Mouse (Mus musculus): ENCODE data around the gene Map3k13. TPM values are rescaled to one million over a fixed set of nuclear protein-coding genes. Genes with fewer than 3 reads are reported as not detected.

The Map3k13 gene
- total and polyA plus RNA-seq, 2 experiments from 2014 or later: 0.33 to 1.0 TPM

GRCm38 (mm10) chr16:21869879-21870278 is 75.7 kb downstream of the Map3k13 start:
- no peaks in the 10 kb centered on the region for H3K9me3 ChIP-seq (replicated peaks; ENCODE audit: control insufficient read depth, low read length)

GRCm38 (mm10) chr16:21877735-21878134 is 83.6 kb downstream of the Map3k13 start:
- Histone ChIP-seq H3K9ac (replicated peaks; ENCODE audit: low read depth, low read length) (no peak overlapping the region), H3K4me1 (ENCODE audit: control insufficient read depth, insufficient read depth) (0 out of 2 replicates have a peak, but pooled peaks cover 4% of the 10 kb centered on the region), H3K27me3 (ENCODE audit: control insufficient read depth, insufficient read depth, low read length) (no peaks in the 10 kb centered on the region), H3K27ac (ENCODE audit: low read depth) (no peak overlapping the region), H3K9me3 (replicated peaks; ENCODE audit: control insufficient read depth, low read length) (no peaks in the 10 kb centered on the region), H3K36me3 (replicated peaks; ENCODE audit: control insufficient read depth, insufficient read depth, low read length) (no peaks in the 10 kb centered on the region), H3K4me2 (ENCODE audit: low read depth, low read length) (no peak overlapping the region), H3K4me3 (ENCODE audit: low read depth, low read length) (no peak overlapping the region)
- no peak for TF ChIP-seq EP300 (IDR thresholded peaks at IDR 0.05; ENCODE audit: low read depth)
- no peak for TF ChIP-seq CTCF (IDR thresholded peaks at IDR 0.05; ENCODE audit: low read depth)
- DNase-seq (ENCODE audit: low spot score) (no peak), ATAC-seq (ENCODE audit: insufficient read depth, low read depth) (no peak)
- 79% methylated on average over 3 of the region's 3 CpGs for WGBS

More at GRCm38 (mm10) chr16:21869879-21870278, 75.7 kb downstream of the Map3k13 start:
- Histone ChIP-seq H3K4me3 (ENCODE audit: low read depth, low read length) (no peak overlapping the region), H3K27me3 (ENCODE audit: control insufficient read depth, insufficient read depth, low read length) (no peaks in the 10 kb centered on the region), H3K4me2 (ENCODE audit: low read depth, low read length) (no peak overlapping the region), H3K4me1 (ENCODE audit: control insufficient read depth, insufficient read depth) (no peaks in the 10 kb centered on the region), H3K27ac (ENCODE audit: low read depth) (no peak overlapping the region), H3K9ac (replicated peaks; ENCODE audit: low read depth, low read length) (no peak overlapping the region), H3K36me3 (replicated peaks; ENCODE audit: control insufficient read depth, insufficient read depth, low read length) (no peaks in the 10 kb centered on the region)
- TF ChIP-seq CTCF (IDR thresholded peaks at IDR 0.05; ENCODE audit: low read depth): no peak
- ATAC-seq (ENCODE audit: insufficient read depth, low read depth): no peak
- WGBS: 82% methylated on average over 4 of the region's 4 CpGs
- no peak for DNase-seq (ENCODE audit: low spot score)

GRCm38 (mm10) chr16:21878834-21879233 is 84.7 kb downstream of the Map3k13 start:
- Histone ChIP-seq H3K4me2 (ENCODE audit: low read depth, low read length) (no peak overlapping the region), H3K4me1 (ENCODE audit: control insufficient read depth, insufficient read depth) (0 out of 2 replicates have a peak, but pooled peaks cover 4% of the 10 kb centered on the region), H3K9ac (replicated peaks; ENCODE audit: low read depth, low read length) (no peak overlapping the region), H3K9me3 (replicated peaks; ENCODE audit: control insufficient read depth, low read length) (no peaks in the 10 kb centered on the region), H3K27me3 (ENCODE audit: control insufficient read depth, insufficient read depth, low read length) (no peaks in the 10 kb centered on the region), H3K36me3 (replicated peaks; ENCODE audit: control insufficient read depth, insufficient read depth, low read length) (no peaks in the 10 kb centered on the region), H3K4me3 (ENCODE audit: low read depth, low read length) (no peak overlapping the region), H3K27ac (ENCODE audit: low read depth) (no peak overlapping the region)
- DNase-seq (ENCODE audit: low spot score) (no peak), ATAC-seq (ENCODE audit: insufficient read depth, low read depth) (no peak)
- WGBS: 82% methylated on average over 3 of the region's 3 CpGs
- TF ChIP-seq EP300 (IDR thresholded peaks at IDR 0.05; ENCODE audit: low read depth) (no peak), CTCF (IDR thresholded peaks at IDR 0.05; ENCODE audit: low read depth) (no peak)

- DNase-seq (ENCODE audit: low spot score) (no peak), ATAC-seq (ENCODE audit: insufficient read depth, low read depth) (no peak)
- Histone ChIP-seq H3K4me1 (ENCODE audit: control insufficient read depth, insufficient read depth) (0 out of 2 replicates have a peak, but pooled peaks cover 4% of the 10 kb centered on the region), H3K9me3 (replicated peaks; ENCODE audit: control insufficient read depth, low read length) (no peaks in the 10 kb centered on the region), H3K9ac (replicated peaks; ENCODE audit: low read depth, low read length) (no peak overlapping the region), H3K27ac (ENCODE audit: low read depth) (no peak overlapping the region), H3K36me3 (replicated peaks; ENCODE audit: control insufficient read depth, insufficient read depth, low read length) (no peaks in the 10 kb centered on the region), H3K4me2 (ENCODE audit: low read depth, low read length) (no peak overlapping the region), H3K4me3 (ENCODE audit: low read depth, low read length) (no peak overlapping the region), H3K27me3 (ENCODE audit: control insufficient read depth, insufficient read depth, low read length) (no peaks in the 10 kb centered on the region)
- no peak for TF ChIP-seq EP300 (IDR thresholded peaks at IDR 0.05; ENCODE audit: low read depth)
- no peak for TF ChIP-seq CTCF (IDR thresholded peaks at IDR 0.05; ENCODE audit: low read depth)
- 40% methylated on average over 6 of the region's 6 CpGs for WGBS
Measured at GRCm38 (mm10) chr16:21881181-21881580, 87.0 kb downstream of the Map3k13 start.

- Histone ChIP-seq H3K4me1 (ENCODE audit: control insufficient read depth, insufficient read depth) (0 out of 2 replicates have a peak, but pooled peaks cover 4% of the 10 kb centered on the region), H3K9me3 (replicated peaks; ENCODE audit: control insufficient read depth, low read length) (no peaks in the 10 kb centered on the region), H3K9ac (replicated peaks; ENCODE audit: low read depth, low read length) (no peak overlapping the region), H3K27ac (ENCODE audit: low read depth) (no peak overlapping the region), H3K4me3 (ENCODE audit: low read depth, low read length) (no peak overlapping the region), H3K36me3 (replicated peaks; ENCODE audit: control insufficient read depth, insufficient read depth, low read length) (no peaks in the 10 kb centered on the region), H3K27me3 (ENCODE audit: control insufficient read depth, insufficient read depth, low read length) (no peaks in the 10 kb centered on the region), H3K4me2 (ENCODE audit: low read depth, low read length) (no peak overlapping the region)
- ATAC-seq (ENCODE audit: insufficient read depth, low read depth): no peak
- 64% methylated on average over 7 of the region's 7 CpGs for WGBS
- no peak for DNase-seq (ENCODE audit: low spot score)
- no peak for TF ChIP-seq EP300 (IDR thresholded peaks at IDR 0.05; ENCODE audit: low read depth)
- TF ChIP-seq CTCF (IDR thresholded peaks at IDR 0.05; ENCODE audit: low read depth): no peak
Measured at GRCm38 (mm10) chr16:21881582-21882259, 87.6 kb downstream of the Map3k13 start.

- no peaks in the 10 kb centered on the region for H3K27me3 ChIP-seq (ENCODE audit: control insufficient read depth, insufficient read depth, low read length)
- no peak for ATAC-seq (ENCODE audit: insufficient read depth, low read depth)
- H3K4me2 ChIP-seq (ENCODE audit: low read depth, low read length): no peak overlapping the region
- no peaks in the 10 kb centered on the region for H3K4me1 ChIP-seq (ENCODE audit: control insufficient read depth, insufficient read depth)
- DNase-seq (ENCODE audit: low spot score): no peak
- H3K9ac ChIP-seq (replicated peaks; ENCODE audit: low read depth, low read length): no peak overlapping the region
- no peak for TF ChIP-seq EP300 (IDR thresholded peaks at IDR 0.05; ENCODE audit: low read depth)
- TF ChIP-seq CTCF (IDR thresholded peaks at IDR 0.05; ENCODE audit: low read depth): no peak
- 48% methylated on average over 2 of the region's 2 CpGs for WGBS
- no peaks in the 10 kb centered on the region for H3K36me3 ChIP-seq (replicated peaks; ENCODE audit: control insufficient read depth, insufficient read depth, low read length)
- no peak overlapping the region for H3K27ac ChIP-seq (ENCODE audit: low read depth)
- H3K9me3 ChIP-seq (replicated peaks; ENCODE audit: control insufficient read depth, low read length): no peaks in the 10 kb centered on the region
- H3K4me3 ChIP-seq (ENCODE audit: low read depth, low read length): no peak overlapping the region
Measured at GRCm38 (mm10) chr16:21887601-21888000, 93.5 kb downstream of the Map3k13 start.
